Mouse (Mus musculus): ENCODE results near the gene Mfsd7a. TPM values are rescaled to one million over a fixed set of nuclear protein-coding genes. Genes with fewer than 3 reads are reported as not detected.

The Mfsd7a gene
- polyA plus RNA-seq, 1 experiment: 3.8 TPM

DNA sequence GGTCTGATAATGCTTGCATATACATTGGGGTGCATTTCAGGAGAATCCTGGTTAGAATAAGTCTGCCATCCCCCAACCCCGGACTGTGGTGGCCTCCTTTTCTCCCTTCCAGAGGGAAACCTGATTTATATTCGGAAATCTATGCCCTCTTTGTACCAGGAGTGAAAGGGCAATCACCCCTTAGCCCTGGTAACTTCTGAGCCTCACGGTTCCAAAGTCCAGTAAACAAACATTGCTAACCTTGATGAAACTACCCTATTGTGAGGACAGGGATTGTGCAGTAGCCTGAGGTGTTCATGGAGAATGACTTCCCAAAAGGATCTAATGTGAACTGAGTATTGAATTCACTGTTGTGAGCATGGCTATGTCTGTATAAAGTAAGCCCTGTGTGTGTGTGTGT, 5.4 kb upstream of the Mfsd7a start:
- H3K27ac ChIP-seq (ENCODE audit: insufficient read depth, low read length): no peak overlapping the region
- no peak overlapping the region for H3K4me3 ChIP-seq (ENCODE audit: extremely low read depth, insufficient read depth, insufficient read length)
- WGBS: 79% methylated on average over 3 of the region's 3 CpGs
- no peaks in the 10 kb centered on the region for H3K4me1 ChIP-seq (ENCODE audit: control insufficient read depth, insufficient read depth, insufficient read length)
- no peaks in the 10 kb centered on the region for H3K36me3 ChIP-seq (ENCODE audit: control insufficient read depth, insufficient read depth, low read length)
- TF ChIP-seq POLR2A (IDR thresholded peaks at IDR 0.05; ENCODE audit: low read depth, low read length) (no peak), CTCF (IDR thresholded peaks at IDR 0.05; ENCODE audit: extremely low read depth, insufficient read depth, insufficient read length, insufficient replicate concordance) (no peak)
- no peak for DNase-seq (ENCODE audit: low read depth in 1 of 2, low spot score in 2 of 2)
- H3K27me3 ChIP-seq (ENCODE audit: control insufficient read depth, insufficient read depth, low read length): no peaks in the 10 kb centered on the region

- WGBS: 97% methylated on average over 1 of the region's 1 CpGs
- H3K27me3 ChIP-seq (ENCODE audit: control insufficient read depth, insufficient read depth, low read length): no peaks in the 10 kb centered on the region
- no peaks in the 10 kb centered on the region for H3K36me3 ChIP-seq (ENCODE audit: control insufficient read depth, insufficient read depth, low read length)
- TF ChIP-seq POLR2A (IDR thresholded peaks at IDR 0.05; ENCODE audit: low read depth, low read length) (no peak), CTCF (IDR thresholded peaks at IDR 0.05; ENCODE audit: extremely low read depth, insufficient read depth, insufficient read length, insufficient replicate concordance) (no peak)
- H3K27ac ChIP-seq (ENCODE audit: insufficient read depth, low read length): no peak overlapping the region
- DNase-seq (ENCODE audit: low read depth in 1 of 2, low spot score in 2 of 2): no peak
- H3K4me3 ChIP-seq (ENCODE audit: extremely low read depth, insufficient read depth, insufficient read length): no peak overlapping the region
- no peaks in the 10 kb centered on the region for H3K4me1 ChIP-seq (ENCODE audit: control insufficient read depth, insufficient read depth, insufficient read length)
Measured at GRCm38 (mm10) chr5:108452422-108452821, 3.7 kb upstream of the Mfsd7a start.

GRCm38 (mm10) chr5:108451611-108452010, 2.9 kb upstream of the Mfsd7a start:
- WGBS: 71% methylated on average over 1 of the region's 1 CpGs
- H3K27ac ChIP-seq (ENCODE audit: insufficient read depth, low read length): no peak overlapping the region
- H3K4me3 ChIP-seq (ENCODE audit: extremely low read depth, insufficient read depth, insufficient read length): no peak overlapping the region
- no peaks in the 10 kb centered on the region for H3K27me3 ChIP-seq (ENCODE audit: control insufficient read depth, insufficient read depth, low read length)
- no peak for TF ChIP-seq CTCF (IDR thresholded peaks at IDR 0.05; ENCODE audit: extremely low read depth, insufficient read depth, insufficient read length, insufficient replicate concordance)
- no peak for TF ChIP-seq POLR2A (IDR thresholded peaks at IDR 0.05; ENCODE audit: low read depth, low read length)
- DNase-seq (ENCODE audit: low read depth in 1 of 2, low spot score in 2 of 2): no peak
- no peaks in the 10 kb centered on the region for H3K4me1 ChIP-seq (ENCODE audit: control insufficient read depth, insufficient read depth, insufficient read length)
- no peaks in the 10 kb centered on the region for H3K36me3 ChIP-seq (ENCODE audit: control insufficient read depth, insufficient read depth, low read length)

DNA sequence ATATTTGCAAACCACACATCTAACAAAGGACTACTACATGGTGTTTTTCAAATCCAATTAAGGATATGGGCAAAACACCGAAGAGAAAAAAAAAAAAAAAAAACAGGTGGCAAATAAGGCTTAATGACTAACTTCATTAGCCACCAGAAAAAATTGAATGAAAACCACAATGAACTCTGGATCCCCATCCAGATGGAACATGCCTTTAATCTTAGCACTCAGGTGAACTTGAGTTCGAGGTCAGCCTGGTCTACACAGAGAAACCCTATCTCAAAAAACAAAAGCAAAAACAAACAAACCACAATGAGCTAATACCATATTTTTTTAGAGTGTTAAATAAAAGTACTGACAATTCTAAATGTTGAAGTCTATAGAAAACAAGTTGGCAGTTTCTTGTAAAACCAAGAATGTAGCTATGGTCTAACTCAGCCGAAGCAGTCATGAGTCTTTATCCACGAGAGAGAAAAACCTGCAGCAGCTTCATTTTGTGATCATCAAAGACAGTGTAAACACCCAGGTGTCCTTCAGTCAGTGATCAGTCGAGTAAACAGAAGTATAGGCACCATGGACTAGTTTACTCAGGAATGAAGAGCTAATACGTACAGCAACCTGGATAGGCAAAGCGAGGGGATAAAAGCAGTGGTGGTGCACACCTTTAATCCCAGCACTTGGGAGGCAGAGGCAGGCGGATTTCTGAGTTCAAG, 2.3 kb upstream of the Mfsd7a start:
- no peak for DNase-seq (ENCODE audit: low read depth in 1 of 2, low spot score in 2 of 2)
- no peaks in the 10 kb centered on the region for H3K4me1 ChIP-seq (ENCODE audit: control insufficient read depth, insufficient read depth, insufficient read length)
- TF ChIP-seq POLR2A (IDR thresholded peaks at IDR 0.05; ENCODE audit: low read depth, low read length): no peak
- TF ChIP-seq CTCF (IDR thresholded peaks at IDR 0.05; ENCODE audit: extremely low read depth, insufficient read depth, insufficient read length, insufficient replicate concordance): no peak
- H3K36me3 ChIP-seq (ENCODE audit: control insufficient read depth, insufficient read depth, low read length): no peaks in the 10 kb centered on the region
- H3K4me3 ChIP-seq (ENCODE audit: extremely low read depth, insufficient read depth, insufficient read length): no peak overlapping the region
- no peaks in the 10 kb centered on the region for H3K27me3 ChIP-seq (ENCODE audit: control insufficient read depth, insufficient read depth, low read length)
- WGBS: 83% methylated on average over 8 of the region's 8 CpGs
- H3K27ac ChIP-seq (ENCODE audit: insufficient read depth, low read length): no peak overlapping the region

GRCm38 (mm10) chr5:108447857-108448256, 834 bp downstream of the Mfsd7a start:
- no peaks in the 10 kb centered on the region for H3K4me1 ChIP-seq (ENCODE audit: control insufficient read depth, insufficient read depth, insufficient read length)
- no peaks in the 10 kb centered on the region for H3K27me3 ChIP-seq (ENCODE audit: control insufficient read depth, insufficient read depth, low read length)
- no peak for TF ChIP-seq CTCF (IDR thresholded peaks at IDR 0.05; ENCODE audit: extremely low read depth, insufficient read depth, insufficient read length, insufficient replicate concordance)
- TF ChIP-seq POLR2A (IDR thresholded peaks at IDR 0.05; ENCODE audit: low read depth, low read length): no peak
- H3K27ac ChIP-seq (ENCODE audit: insufficient read depth, low read length): no peak overlapping the region
- H3K4me3 ChIP-seq (ENCODE audit: extremely low read depth, insufficient read depth, insufficient read length): no peak overlapping the region
- no peaks in the 10 kb centered on the region for H3K36me3 ChIP-seq (ENCODE audit: control insufficient read depth, insufficient read depth, low read length)
- DNase-seq (ENCODE audit: low read depth in 1 of 2, low spot score in 2 of 2): no peak
- WGBS: 71% methylated on average over 7 of the region's 7 CpGs

DNA sequence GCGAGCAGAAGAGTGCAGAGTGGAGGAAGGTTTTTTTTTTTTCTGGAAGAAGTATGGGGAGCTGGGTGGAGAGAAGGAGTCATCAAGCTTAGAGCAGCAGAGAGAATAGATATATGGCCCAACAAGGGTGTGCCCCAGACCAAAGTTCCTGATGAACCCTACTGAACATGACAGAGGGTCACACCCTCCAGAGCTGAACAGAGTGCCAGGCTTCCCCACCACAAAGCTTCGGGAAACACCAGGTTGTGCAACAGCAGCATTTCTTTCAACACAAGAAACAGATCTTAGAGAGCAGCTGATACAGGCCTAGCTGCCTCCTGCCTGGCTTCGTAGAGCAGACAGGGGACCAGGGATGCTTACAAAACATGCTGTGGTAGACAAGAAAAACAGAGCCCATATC, 1.7 kb downstream of the Mfsd7a start:
- Histone ChIP-seq H3K27ac (ENCODE audit: insufficient read depth, low read length) (no peak overlapping the region), H3K36me3 (ENCODE audit: control insufficient read depth, insufficient read depth, low read length) (no peaks in the 10 kb centered on the region), H3K27me3 (ENCODE audit: control insufficient read depth, insufficient read depth, low read length) (no peaks in the 10 kb centered on the region), H3K4me3 (ENCODE audit: extremely low read depth, insufficient read depth, insufficient read length) (no peak overlapping the region), H3K4me1 (ENCODE audit: control insufficient read depth, insufficient read depth, insufficient read length) (no peaks in the 10 kb centered on the region)
- DNase-seq (ENCODE audit: low read depth in 1 of 2, low spot score in 2 of 2): no peak
- WGBS: 76% methylated on average over 3 of the region's 3 CpGs
- TF ChIP-seq POLR2A (IDR thresholded peaks at IDR 0.05; ENCODE audit: low read depth, low read length): no peak
- no peak for TF ChIP-seq CTCF (IDR thresholded peaks at IDR 0.05; ENCODE audit: extremely low read depth, insufficient read depth, insufficient read length, insufficient replicate concordance)

GRCm38 (mm10) chr5:108436101-108436500, 12.6 kb downstream of the Mfsd7a start:
- H3K36me3 ChIP-seq (ENCODE audit: control insufficient read depth, insufficient read depth, low read length): no peaks in the 10 kb centered on the region; the same call in 1 of the 2 replicates
- no peak overlapping the region for H3K27ac ChIP-seq (ENCODE audit: insufficient read depth, low read length)
- H3K4me3 ChIP-seq (ENCODE audit: extremely low read depth, insufficient read depth, insufficient read length): no peak overlapping the region
- 69% methylated on average over 2 of the region's 2 CpGs for WGBS
- no peaks in the 10 kb centered on the region for H3K27me3 ChIP-seq (ENCODE audit: control insufficient read depth, insufficient read depth, low read length)
- DNase-seq (ENCODE audit: low read depth in 1 of 2, low spot score in 2 of 2): no peak
- TF ChIP-seq CTCF (IDR thresholded peaks at IDR 0.05; ENCODE audit: extremely low read depth, insufficient read depth, insufficient read length, insufficient replicate concordance) (no peak), POLR2A (IDR thresholded peaks at IDR 0.05; ENCODE audit: low read depth, low read length) (no peak)
- H3K4me1 ChIP-seq (ENCODE audit: control insufficient read depth, insufficient read depth, insufficient read length): peaks cover 7% of the 10 kb centered on the region; the same call in 1 of the 2 replicates
